Mouse (Mus musculus) small intestine, adult 2 months (tissue): ENCODE measurements at regions not wholly inside any gene's neighbourhood (a gene's known extent, or its start where the extent isn't known, plus 50 kb on each side); places are given as distances from the start of the nearest gene placed in this dataset.
"Not testable (repeated sequence)": the region's sequence is repeated elsewhere in the genome, so short reads cannot be mapped to it uniquely, and the experiment has no call there.

Experiments used
- H3K27ac ChIP-seq: fragments of 200-500 bp; 2 replicates; pipeline ENCODE4 v1.5.1; 2012; ENCODE audit warnings: low read depth, low read length, control low read depth, inconsistent platforms; ENCODE audit not compliant: insufficient read depth
- H3K27me3 ChIP-seq: fragments of 200-500 bp; 2 replicates; pipeline ENCODE4 v1.6.1; 2012; ENCODE audit warnings: mild to moderate bottlenecking, moderate library complexity, low read length, inconsistent platforms; ENCODE audit not compliant: control insufficient read depth, insufficient read depth
- H3K36me3 ChIP-seq: fragments of 200-500 bp; 2 replicates; pipeline ENCODE4 v1.6.1; 2012; ENCODE audit warnings: mild to moderate bottlenecking, low read length, control low read depth, inconsistent platforms; ENCODE audit not compliant: control insufficient read depth, insufficient read depth
- H3K4me1 ChIP-seq: fragments of 200-500 bp; 2 replicates; pipeline ENCODE4 v1.6.1; 2012; ENCODE audit warnings: low read length, inconsistent platforms, mixed read lengths; ENCODE audit not compliant: control insufficient read depth, insufficient read depth, insufficient read length
- H3K4me3 ChIP-seq: fragments of 200-500 bp; 2 replicates; pipeline ENCODE4 v1.5.1; 2012; ENCODE audit warnings: low read depth, mild to moderate bottlenecking, control low read depth, inconsistent platforms, low read length, moderate library complexity
- CTCF ChIP-seq: fragments of 200-500 bp; IDR thresholded peaks from 2 replicates; pipeline ENCODE4 v1.5.1; 2012; ENCODE audit warnings: low read depth, mild to moderate bottlenecking, control low read depth, inconsistent platforms, low read length, moderate library complexity, mixed read lengths; ENCODE audit not compliant: insufficient replicate concordance, insufficient read length; ENCODE audit errors: extremely low read depth
- POLR2A ChIP-seq: fragments of 200-500 bp; IDR thresholded peaks from 2 replicates; pipeline ENCODE4 v1.6.1; 2012; ENCODE audit warnings: low read depth, mild to moderate bottlenecking, control low read depth, inconsistent platforms, low read length, moderate library complexity
- WGBS: fragments of 180-500 bp; shearing (Covaris S2); methylation state at CpG from one replicate; pipeline ENCODE4 v1.1.7; 2018; 5-methylcytosine and 5-hydroxymethylcytosine counted together

DNA sequence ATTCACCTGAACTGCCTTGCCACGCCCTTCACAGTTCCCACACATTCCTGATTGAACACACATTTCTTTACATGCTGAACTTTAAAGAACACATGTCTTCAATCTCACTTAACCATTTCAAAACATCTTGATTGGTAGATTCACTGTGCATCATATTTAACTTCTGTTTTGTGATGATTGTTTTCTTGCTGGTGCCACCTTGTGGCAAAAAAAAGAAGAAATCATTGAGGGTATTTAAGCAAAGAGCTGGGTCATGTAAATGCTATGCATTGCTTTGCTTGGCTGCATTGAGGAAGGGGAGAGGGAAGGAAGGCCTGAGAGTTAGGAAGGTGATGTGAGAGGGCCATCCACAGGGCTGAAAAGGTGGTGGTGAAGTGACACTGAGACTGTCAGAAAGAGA lies 78.3 kb upstream of the Cobl start:
- no peaks in the 10 kb centered on the region for H3K27me3 ChIP-seq
- WGBS, result 54% methylated on average over 1 of the region's 1 CpGs
- no peak overlapping the region for H3K27ac ChIP-seq
- no peak for TF ChIP-seq CTCF
- no peak for TF ChIP-seq POLR2A
- H3K4me1 ChIP-seq, result no peaks in the 10 kb centered on the region
- H3K36me3 ChIP-seq, result no peaks in the 10 kb centered on the region
- no peak overlapping the region for H3K4me3 ChIP-seq

DNA sequence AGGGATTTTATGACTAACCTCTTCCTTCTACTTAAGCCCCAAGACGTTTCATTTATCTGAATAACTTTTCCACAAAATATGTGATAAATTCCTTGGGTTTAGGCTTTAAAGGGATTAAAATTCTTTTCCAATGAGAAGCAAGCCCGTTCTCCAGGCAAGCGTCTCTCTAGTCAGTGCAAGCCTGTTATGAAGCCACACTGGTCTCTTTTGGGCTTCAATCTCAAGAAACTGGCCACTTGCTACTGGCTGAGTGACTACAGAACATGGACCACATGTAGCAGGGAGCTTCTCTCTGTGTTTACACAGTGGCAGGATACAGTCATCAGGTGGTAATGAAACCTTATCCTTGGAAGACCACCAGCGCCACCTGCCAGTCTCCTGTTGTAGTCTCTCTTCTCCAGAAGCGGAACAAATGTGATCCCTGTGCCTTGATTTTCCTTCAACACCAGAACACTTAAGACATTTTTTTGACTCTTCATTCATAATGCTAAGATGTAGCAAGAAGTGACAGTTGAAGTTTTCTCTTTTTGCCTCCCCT lies 75.6 kb upstream of the Cobl start:
- H3K27me3 ChIP-seq, result no peaks in the 10 kb centered on the region
- H3K4me3 ChIP-seq, result no peak overlapping the region
- WGBS, result 57% methylated on average over 5 of the region's 5 CpGs
- no peaks in the 10 kb centered on the region for H3K36me3 ChIP-seq
- TF ChIP-seq CTCF (no peak), POLR2A (no peak)
- H3K27ac ChIP-seq, result no peak overlapping the region
- H3K4me1 ChIP-seq, result no peaks in the 10 kb centered on the region

DNA sequence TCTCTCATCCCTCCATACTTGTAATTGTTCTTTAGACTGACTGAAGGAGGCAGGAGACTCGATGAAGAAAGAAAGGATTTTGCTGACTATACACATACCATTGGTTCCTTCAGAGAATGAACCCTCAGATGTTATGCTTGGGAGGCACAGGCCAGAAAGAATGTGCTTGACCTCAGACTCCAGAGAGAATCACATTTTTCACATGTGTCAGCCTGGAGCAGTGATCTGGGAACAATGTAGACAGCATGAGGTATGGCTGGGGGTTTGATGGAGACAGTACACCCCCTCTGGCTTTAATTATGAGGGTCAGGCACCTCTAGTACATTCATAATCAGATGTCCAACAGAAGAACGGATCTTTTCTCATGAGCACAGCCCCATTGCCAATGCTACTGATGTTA lies 70.3 kb upstream of the Cobl start:
- no peaks in the 10 kb centered on the region for H3K4me1 ChIP-seq
- H3K4me3 ChIP-seq, result no peak overlapping the region
- TF ChIP-seq CTCF, result no peak
- 52% methylated on average over 2 of the region's 2 CpGs for WGBS
- no peaks in the 10 kb centered on the region for H3K36me3 ChIP-seq
- no peaks in the 10 kb centered on the region for H3K27me3 ChIP-seq
- H3K27ac ChIP-seq, result no peak overlapping the region

DNA sequence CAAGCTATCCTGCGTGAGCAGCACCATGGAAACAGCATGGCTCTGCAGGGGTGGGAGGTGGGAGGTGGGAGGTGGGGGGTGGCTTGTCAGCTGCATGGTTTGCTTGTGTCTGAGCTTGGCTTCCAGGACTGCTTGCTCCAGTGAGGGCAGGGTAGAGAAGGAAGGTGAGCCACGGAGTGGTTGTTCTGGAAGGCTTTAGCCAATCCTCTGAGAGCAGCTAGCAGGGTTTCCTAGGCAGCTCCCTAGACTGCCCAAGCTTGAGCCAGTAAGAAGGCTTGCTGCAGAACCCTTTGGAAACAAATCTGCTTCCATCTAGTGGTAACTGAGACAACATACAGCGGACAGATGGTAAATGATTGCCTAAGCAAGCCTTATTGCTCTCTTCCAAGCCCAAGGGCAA lies 67.5 kb upstream of the Cobl start:
- Histone ChIP-seq H3K27ac (no peak overlapping the region), H3K27me3 (no peaks in the 10 kb centered on the region), H3K36me3 (no peaks in the 10 kb centered on the region), H3K4me1 (no peaks in the 10 kb centered on the region), H3K4me3 (no peak overlapping the region)
- 17% methylated on average over 3 of the region's 3 CpGs for WGBS
- TF ChIP-seq CTCF (peak; percentile 16; the same call in 1 of the 2 replicates), POLR2A (no peak)

DNA sequence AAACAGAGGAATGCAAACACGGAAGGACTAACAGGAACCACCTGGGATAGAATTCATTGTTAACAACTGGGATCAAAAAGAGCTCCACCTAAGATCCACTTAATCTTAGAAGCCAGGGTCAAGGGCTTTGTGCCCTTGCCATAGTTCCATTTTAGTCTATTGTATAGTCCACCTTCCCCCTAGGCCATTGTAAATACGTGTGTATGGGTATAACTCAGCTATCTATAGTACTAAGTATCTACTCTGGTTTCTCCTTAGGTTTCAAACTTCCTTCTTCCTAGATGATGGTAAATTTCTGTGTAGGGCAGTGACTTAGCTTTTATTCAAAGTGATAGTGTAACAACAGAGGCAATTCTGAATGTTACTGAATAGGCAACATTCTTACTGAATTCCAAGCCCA lies 57.3 kb upstream of the Cobl start:
- WGBS, result 81% methylated on average over 2 of the region's 2 CpGs
- not testable (repeated sequence) for H3K36me3 ChIP-seq, H3K27ac ChIP-seq, H3K4me1 ChIP-seq, H3K27me3 ChIP-seq, H3K4me3 ChIP-seq

DNA sequence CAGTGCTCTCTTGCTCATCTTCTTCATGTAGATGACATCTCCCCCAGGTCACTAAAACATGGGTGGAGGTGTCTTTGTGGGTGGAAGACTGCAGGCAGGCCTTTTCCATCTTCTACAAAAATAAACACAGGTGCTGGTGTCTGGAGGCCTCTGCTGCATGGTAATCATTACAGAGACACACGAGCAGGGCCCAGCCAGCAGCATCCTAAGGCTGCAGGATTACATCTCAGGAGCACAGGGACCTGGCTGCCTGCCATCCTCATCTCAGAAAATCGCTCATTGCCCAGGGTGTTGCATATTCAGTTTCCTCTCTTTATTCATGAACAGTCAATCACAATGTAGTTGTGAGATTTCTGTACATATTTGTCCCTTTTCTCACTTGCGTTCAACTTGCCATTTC lies 56.5 kb upstream of the Cobl start:
- Histone ChIP-seq H3K27ac (no peak overlapping the region), H3K4me3 (no peak overlapping the region), H3K36me3 (no peaks in the 10 kb centered on the region), H3K27me3 (no peaks in the 10 kb centered on the region), H3K4me1 (no peaks in the 10 kb centered on the region)
- 51% methylated on average over 3 of the region's 3 CpGs for WGBS
- no peak for TF ChIP-seq POLR2A
- TF ChIP-seq CTCF, result no peak

DNA sequence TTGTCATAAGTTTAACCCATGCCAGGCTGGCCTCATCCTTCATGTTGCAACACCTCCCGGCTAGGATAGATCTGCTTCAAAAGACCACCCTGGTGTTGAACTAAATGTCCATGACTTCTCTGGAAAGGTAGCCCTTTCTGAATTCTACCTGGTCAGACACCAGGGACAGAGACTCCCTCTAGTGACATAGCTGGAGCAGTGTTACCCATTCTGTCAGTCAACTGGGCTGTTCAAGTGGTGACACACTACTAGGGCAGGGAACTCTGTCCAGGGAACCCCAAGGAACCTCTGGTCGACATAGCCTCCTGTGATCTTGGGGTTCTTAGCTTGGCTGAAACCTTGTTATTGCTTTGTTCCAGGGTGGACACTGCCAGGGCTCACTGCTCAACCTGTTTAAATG lies 51.6 kb upstream of the Cobl start:
- no peaks in the 10 kb centered on the region for H3K4me1 ChIP-seq
- WGBS, result 80% methylated on average over 2 of the region's 2 CpGs
- no peak overlapping the region for H3K27ac ChIP-seq
- TF ChIP-seq POLR2A (no peak), CTCF (no peak)
- no peak overlapping the region for H3K4me3 ChIP-seq
- H3K36me3 ChIP-seq, result no peaks in the 10 kb centered on the region
- no peaks in the 10 kb centered on the region for H3K27me3 ChIP-seq
